Mouse (Mus musculus): Measurements from ENCODE around the gene Polh. TPM values are rescaled to one million over a fixed set of nuclear protein-coding genes. Genes with fewer than 3 reads are reported as not detected.
A peak's percentile ranks its signal among the peaks of the same experiment; 100 is the strongest.

Gene Polh
- polyA plus RNA-seq, 1 experiment from 2014 or later: 11.3 TPM

DNA sequence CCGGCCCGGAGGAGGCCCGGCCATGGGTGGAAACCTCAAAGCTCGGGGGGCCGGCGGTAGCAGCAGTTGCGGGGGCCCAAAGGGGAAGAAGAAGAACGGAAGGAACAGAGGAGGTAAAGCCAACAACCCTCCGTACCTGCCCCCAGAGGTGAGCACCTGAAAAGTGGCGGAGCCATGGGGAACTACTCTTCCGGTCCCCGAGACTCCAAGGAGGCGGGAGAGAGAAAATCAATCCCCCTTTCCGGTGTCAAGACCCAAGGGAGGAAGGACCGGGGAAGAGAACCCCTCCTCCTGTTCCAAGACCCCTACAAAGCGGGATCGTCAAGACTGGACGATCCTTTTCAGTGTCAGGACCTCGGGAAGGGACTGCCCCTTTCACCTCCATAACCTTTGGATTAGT, 41.3 kb downstream of the Polh start:
- Histone ChIP-seq H3K4me1 (ENCODE audit: control insufficient read depth, insufficient read depth, low read length) (no peaks in the 10 kb centered on the region), H3K36me3 (replicated peaks; ENCODE audit: control insufficient read depth, insufficient read depth, low read depth, low read length) (no peaks in the 10 kb centered on the region; the same call in none of the 2 replicates), H3K27ac (replicated peaks; ENCODE audit: low read depth, low read length) (peak overlapping the region; percentile 53; the same call in 1 of the 2 replicates), H3K4me2 (ENCODE audit: low read depth, low read length) (peak overlapping the region; percentile 55), H3K9ac (replicated peaks; ENCODE audit: low read length) (peak overlapping the region; percentile 75), H3K27me3 (ENCODE audit: control insufficient read depth, insufficient read depth, low read length) (no peaks in the 10 kb centered on the region), H3K4me3 (ENCODE audit: low read depth, low read length) (peak overlapping the region; percentile 71), H3K9me3 (replicated peaks; ENCODE audit: control insufficient read depth, low read length) (no peaks in the 10 kb centered on the region)
- 0% methylated on average over 19 of the region's 19 CpGs for WGBS
- DNase-seq (ENCODE audit: low spot score) (peak; percentile 63), ATAC-seq (replicated peaks; ENCODE audit: insufficient number of reproducible peaks, low FRiP score, low TSS enrichment, low read depth) (peak; percentile 19)

GRCm38 (mm10) chr17:46160686-46161085, 41.8 kb downstream of the Polh start, which contains the start of gene Gtpbp2:
TSS of gene Gtpbp2 (plus strand) at chr17:46161032.
- peak; percentile 92 for ATAC-seq (replicated peaks; ENCODE audit: insufficient number of reproducible peaks, low FRiP score, low TSS enrichment, low read depth)
- peak within 1 kb of the TSS; percentile 81 for H3K4me2 ChIP-seq (ENCODE audit: low read depth, low read length)

DNA sequence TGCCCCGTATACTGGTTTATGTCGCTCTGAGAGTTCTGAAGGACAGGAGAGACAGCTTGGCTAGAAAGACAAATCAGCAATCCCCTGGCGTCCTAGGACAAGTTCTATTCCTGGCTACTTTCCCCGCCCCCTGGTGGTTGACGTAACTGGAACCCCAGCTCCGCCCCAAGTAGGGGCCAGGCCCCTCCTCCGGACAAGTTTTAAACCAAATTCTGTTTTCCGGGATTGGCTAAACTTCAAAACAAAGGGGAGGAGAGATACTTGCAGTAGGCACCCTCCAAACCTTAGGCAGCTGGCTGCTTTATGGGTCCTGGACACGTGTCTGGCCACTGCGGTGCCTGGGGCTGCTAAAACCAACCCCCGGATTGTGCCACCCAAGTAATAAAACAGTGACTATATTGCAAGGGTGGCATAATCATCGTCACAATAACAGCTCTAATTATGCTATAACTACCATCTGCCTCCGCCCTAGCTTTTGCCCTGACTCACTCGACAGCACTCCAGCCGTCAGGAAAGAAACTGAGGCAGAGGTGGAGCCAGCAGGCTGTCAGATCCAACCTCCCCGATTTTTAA, 42.3 kb downstream of the Polh start:
- under 1% methylated on average over 16 of the region's 16 CpGs for WGBS
- DNase-seq (ENCODE audit: low spot score) (peak; percentile 94), ATAC-seq (replicated peaks; ENCODE audit: insufficient number of reproducible peaks, low FRiP score, low TSS enrichment, low read depth) (peak; percentile 76)
- Histone ChIP-seq H3K4me1 (ENCODE audit: control insufficient read depth, insufficient read depth, low read length) (no peaks in the 10 kb centered on the region), H3K36me3 (replicated peaks; ENCODE audit: control insufficient read depth, insufficient read depth, low read depth, low read length) (no peaks in the 10 kb centered on the region; the same call in none of the 2 replicates), H3K27me3 (ENCODE audit: control insufficient read depth, insufficient read depth, low read length) (no peaks in the 10 kb centered on the region), H3K9me3 (replicated peaks; ENCODE audit: control insufficient read depth, low read length) (no peaks in the 10 kb centered on the region), H3K27ac (replicated peaks; ENCODE audit: low read depth, low read length) (peak overlapping the region; percentile 73), H3K4me3 (ENCODE audit: low read depth, low read length) (peak overlapping the region; percentile 71), H3K4me2 (ENCODE audit: low read depth, low read length) (peak overlapping the region; percentile 81), H3K9ac (replicated peaks; ENCODE audit: low read length) (peak overlapping the region; percentile 35)

More at GRCm38 (mm10) chr17:46160686-46161085, 41.8 kb downstream of the Polh start, which contains the start of gene Gtpbp2:
- peak; percentile 100 for DNase-seq (ENCODE audit: low spot score)
- 1% methylated on average over 22 of the region's 23 CpGs for WGBS
- peak within 1 kb of the TSS; percentile 73 for H3K27ac ChIP-seq (replicated peaks; ENCODE audit: low read depth, low read length)
- peak within 1 kb of the TSS; percentile 75 for H3K9ac ChIP-seq (replicated peaks; ENCODE audit: low read length)
- H3K27me3 ChIP-seq (ENCODE audit: control insufficient read depth, insufficient read depth, low read length): no peaks in the 10 kb centered on the region
- H3K36me3 ChIP-seq (replicated peaks; ENCODE audit: control insufficient read depth, insufficient read depth, low read depth, low read length): no peaks in the 10 kb centered on the region; the same call in none of the 2 replicates
- H3K9me3 ChIP-seq (replicated peaks; ENCODE audit: control insufficient read depth, low read length): no peaks in the 10 kb centered on the region
- no peaks in the 10 kb centered on the region for H3K4me1 ChIP-seq (ENCODE audit: control insufficient read depth, insufficient read depth, low read length)
- peak within 1 kb of the TSS; percentile 71 for H3K4me3 ChIP-seq (ENCODE audit: low read depth, low read length)

- 65% methylated on average over 2 of the region's 2 CpGs for WGBS
- no peaks in the 10 kb centered on the region for H3K9me3 ChIP-seq (replicated peaks; ENCODE audit: control insufficient read depth, low read length)
- no peak overlapping the region for H3K9ac ChIP-seq (replicated peaks; ENCODE audit: low read length)
- H3K27me3 ChIP-seq (ENCODE audit: control insufficient read depth, insufficient read depth, low read length): no peaks in the 10 kb centered on the region
- no peak for ATAC-seq (replicated peaks; ENCODE audit: insufficient number of reproducible peaks, low FRiP score, low TSS enrichment, low read depth)
- no peak overlapping the region for H3K4me2 ChIP-seq (ENCODE audit: low read depth, low read length)
- H3K36me3 ChIP-seq (replicated peaks; ENCODE audit: control insufficient read depth, insufficient read depth, low read depth, low read length): no peaks in the 10 kb centered on the region; the same call in 1 of the 2 replicates
- H3K27ac ChIP-seq (replicated peaks; ENCODE audit: low read depth, low read length): no peak overlapping the region
- DNase-seq (ENCODE audit: low spot score): no peak
- no peaks in the 10 kb centered on the region for H3K4me1 ChIP-seq (ENCODE audit: control insufficient read depth, insufficient read depth, low read length)
- no peak overlapping the region for H3K4me3 ChIP-seq (ENCODE audit: low read depth, low read length)
These were observed 43.2 kb downstream of the Polh start for GRCm38 (mm10) chr17:46159236-46159635.

GRCm38 (mm10) chr17:46157131-46157530, 45.3 kb downstream of the Polh start:
- WGBS: 83% methylated on average over 8 of the region's 8 CpGs
- no peaks in the 10 kb centered on the region for H3K9me3 ChIP-seq (replicated peaks; ENCODE audit: control insufficient read depth, low read length)
- no peak for ATAC-seq (replicated peaks; ENCODE audit: insufficient number of reproducible peaks, low FRiP score, low TSS enrichment, low read depth)
- no peaks in the 10 kb centered on the region for H3K27me3 ChIP-seq (ENCODE audit: control insufficient read depth, insufficient read depth, low read length)
- no peaks in the 10 kb centered on the region for H3K36me3 ChIP-seq (replicated peaks; ENCODE audit: control insufficient read depth, insufficient read depth, low read depth, low read length)
- H3K4me2 ChIP-seq (ENCODE audit: low read depth, low read length): no peak overlapping the region
- no peaks in the 10 kb centered on the region for H3K4me1 ChIP-seq (ENCODE audit: control insufficient read depth, insufficient read depth, low read length)
- H3K9ac ChIP-seq (replicated peaks; ENCODE audit: low read length): no peak overlapping the region
- DNase-seq (ENCODE audit: low spot score): no peak
- H3K4me3 ChIP-seq (ENCODE audit: low read depth, low read length): no peak overlapping the region
- no peak overlapping the region for H3K27ac ChIP-seq (replicated peaks; ENCODE audit: low read depth, low read length)

- no peak overlapping the region for H3K27ac ChIP-seq (replicated peaks; ENCODE audit: low read depth, low read length)
- no peaks in the 10 kb centered on the region for H3K27me3 ChIP-seq (ENCODE audit: control insufficient read depth, insufficient read depth, low read length)
- no peak overlapping the region for H3K9ac ChIP-seq (replicated peaks; ENCODE audit: low read length)
- H3K4me2 ChIP-seq (ENCODE audit: low read depth, low read length): no peak overlapping the region
- 82% methylated on average over 5 of the region's 5 CpGs for WGBS
- no peaks in the 10 kb centered on the region for H3K4me1 ChIP-seq (ENCODE audit: control insufficient read depth, insufficient read depth, low read length)
- no peak for ATAC-seq (replicated peaks; ENCODE audit: insufficient number of reproducible peaks, low FRiP score, low TSS enrichment, low read depth)
- H3K4me3 ChIP-seq (ENCODE audit: low read depth, low read length): no peak overlapping the region
- H3K36me3 ChIP-seq (replicated peaks; ENCODE audit: control insufficient read depth, insufficient read depth, low read depth, low read length): no peaks in the 10 kb centered on the region
- no peaks in the 10 kb centered on the region for H3K9me3 ChIP-seq (replicated peaks; ENCODE audit: control insufficient read depth, low read length)
- DNase-seq (ENCODE audit: low spot score): no peak
These were observed 45.8 kb downstream of the Polh start for GRCm38 (mm10) chr17:46156680-46157079.

GRCm38 (mm10) chr17:46154336-46154735, 48.1 kb downstream of the Polh start:
- H3K9ac ChIP-seq (replicated peaks; ENCODE audit: low read length): no peak overlapping the region
- H3K36me3 ChIP-seq (replicated peaks; ENCODE audit: control insufficient read depth, insufficient read depth, low read depth, low read length): no peaks in the 10 kb centered on the region
- ATAC-seq (replicated peaks; ENCODE audit: insufficient number of reproducible peaks, low FRiP score, low TSS enrichment, low read depth): no peak
- no peak overlapping the region for H3K27ac ChIP-seq (replicated peaks; ENCODE audit: low read depth, low read length)
- DNase-seq (ENCODE audit: low spot score): no peak
- no peak overlapping the region for H3K4me2 ChIP-seq (ENCODE audit: low read depth, low read length)
- no peaks in the 10 kb centered on the region for H3K4me1 ChIP-seq (ENCODE audit: control insufficient read depth, insufficient read depth, low read length)
- H3K9me3 ChIP-seq (replicated peaks; ENCODE audit: control insufficient read depth, low read length): no peaks in the 10 kb centered on the region
- no peak overlapping the region for H3K4me3 ChIP-seq (ENCODE audit: low read depth, low read length)
- WGBS: 92% methylated on average over 3 of the region's 3 CpGs
- no peaks in the 10 kb centered on the region for H3K27me3 ChIP-seq (ENCODE audit: control insufficient read depth, insufficient read depth, low read length)
